Mouse (Mus musculus) erythroblast, embryonic 14.5 days (primary cell): Measurements from ENCODE around the gene Vps29.

ENCODE experiments used
- GATA1 ChIP-seq: IDR thresholded peaks from 2 replicates; pipeline ENCODE4 v1.6.1; 2012; ENCODE audit warnings: low read length, inconsistent platforms, mixed read lengths
- TAL1 ChIP-seq: IDR thresholded peaks from 3 replicates; pipeline ENCODE4 v1.6.1; 2012; ENCODE audit warnings: low read length, inconsistent platforms, mixed read lengths

- TF ChIP-seq TAL1 (no peak), GATA1 (no peak)
Observed at GRCm38 (mm10) chr5:122354492-122355067, 411 bp downstream of the Vps29 start.
